Mouse (Mus musculus) olfactory bulb, adult 2 months (tissue): ENCODE results near the gene Rita1.

Experiments used
- CTCF ChIP-seq: fragments of 200-500 bp; IDR thresholded peaks from 2 replicates; pipeline ENCODE4 v1.5.1; 2012; ENCODE audit warnings: low read depth, mild to moderate bottlenecking, low read length, moderate library complexity; ENCODE audit not compliant: insufficient read depth
- POLR2A ChIP-seq: fragments of 200-500 bp; IDR thresholded peaks from 2 replicates; pipeline ENCODE4 v1.6.1; 2012; ENCODE audit warnings: mild to moderate bottlenecking, low read depth, low read length, moderate library complexity; ENCODE audit not compliant: insufficient read depth

DNA sequence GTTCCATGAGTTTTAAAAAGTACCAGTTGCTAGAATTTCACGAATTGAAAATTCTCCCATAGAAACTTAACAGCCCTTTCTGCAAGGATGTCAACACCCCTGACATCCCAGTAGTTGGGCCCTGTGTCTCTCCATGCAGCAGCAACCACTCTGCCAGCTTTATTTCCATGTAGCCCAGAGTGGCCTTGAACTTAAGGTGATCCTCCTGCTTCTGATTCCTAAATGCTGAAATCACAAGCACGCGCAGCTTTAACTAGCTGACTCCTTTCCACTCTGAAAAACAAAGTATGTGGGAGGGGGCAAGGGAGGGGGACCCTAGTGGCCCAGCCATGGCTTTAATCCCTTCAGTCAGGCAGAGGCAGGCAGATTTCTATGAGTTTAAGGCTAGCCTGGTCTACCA lies 5.1 kb downstream of the Rita1 start:
- TF ChIP-seq POLR2A, result no peak
- no peak for TF ChIP-seq CTCF
